In genomic region chr10:93249901-93250300, GRCm38 (mm10) we compare ENCODE assay signal across 17 mouse cellular contexts.
A peak's percentile ranks its signal among the peaks of the same experiment; 100 is the strongest.
DNase-seq lines count a peak whose midpoint lies in the region; ATAC-seq and TF ChIP-seq lines count a peak whose summit lies in the region.
"Had no signal": no experiment of that assay in that cellular context is flagged by ENCODE, and none has a peak within 500 bp of the region (broad histone marks: within the 10 kb centered on the region; RNA-seq: fewer than 3 reads in every experiment).

No protein-coding gene starts in this region.

- no peak for ATAC-seq in heart, embryonic 13.5 days (ENCODE audit: extremely low read depth, insufficient number of reproducible peaks, low FRiP score, low TSS enrichment)
- no peak for ATAC-seq in intestine, embryonic 14.5 days (replicated peaks; ENCODE audit: low FRiP score, low TSS enrichment, low read depth)
- ATAC-seq in intestine, embryonic 15.5 days, result no peak
- no peak for ATAC-seq in stomach, postnatal 0 days (ENCODE audit: low FRiP score, low TSS enrichment)
- ATAC-seq: forebrain, postnatal 0 days had no signal

- TF ChIP-seq EP300 in stomach, postnatal 0 days (optimal IDR thresholded peaks at IDR 0.05), result no peak

- H3K9ac ChIP-seq in heart, embryonic 13.5 days, result no peak overlapping the region; the same call in 1 of the 2 replicates
- no peak overlapping the region for H3K9ac ChIP-seq in intestine, embryonic 14.5 days (ENCODE audit: low read length)
- no peak overlapping the region for H3K9ac ChIP-seq in intestine, embryonic 15.5 days
- H3K9ac ChIP-seq in stomach, postnatal 0 days (ENCODE audit: low read length), result no peak overlapping the region
- H3K9ac ChIP-seq: forebrain, postnatal 0 days; midbrain, embryonic 12.5 days had no signal

- intact Hi-C loops in heart, postnatal 10 days (cut with DNase I), result no loop called here

- H3K4me2 ChIP-seq in heart, embryonic 13.5 days, result no peak overlapping the region
- H3K4me2 ChIP-seq in intestine, embryonic 14.5 days (ENCODE audit: low read length), result no peak overlapping the region
- no peak overlapping the region for H3K4me2 ChIP-seq in intestine, embryonic 15.5 days (replicated peaks)
- H3K4me2 ChIP-seq in stomach, postnatal 0 days (replicated peaks; ENCODE audit: low read depth), result no peak overlapping the region
- H3K4me2 ChIP-seq: midbrain, embryonic 12.5 days had no signal

- peak overlapping the region; percentile 84 for H3K27ac ChIP-seq in heart, embryonic 13.5 days (replicated peaks)
- H3K27ac ChIP-seq in intestine, embryonic 14.5 days (ENCODE audit: low read depth), result no peak overlapping the region
- no peak overlapping the region for H3K27ac ChIP-seq in intestine, embryonic 15.5 days
- H3K27ac ChIP-seq in stomach, postnatal 0 days (replicated peaks), result peak overlapping the region; percentile 84
- H3K27ac ChIP-seq: midbrain, embryonic 12.5 days had no signal

- no peak for DNase-seq in heart, postnatal 10 days
- DNase-seq in intestine, embryonic 14.5 days (ENCODE audit: low spot score), result peak; percentile 51
- peak; percentile 8 for DNase-seq in right cerebral cortex, postnatal 25 days
- no peak for DNase-seq in right cerebral cortex, postnatal 4 days
- DNase-seq in stomach, postnatal 0 days (ENCODE audit: low spot score), result no peak
- DNase-seq in retina, postnatal 1 day, result no peak
- DNase-seq: B cell, adult 2 months; cerebellum, postnatal 10 days; embryo, embryonic 11 days; forebrain, postnatal 0 days; lung, adult 18-20 months; lung, postnatal 36 days had no signal

- no peak for TF ChIP-seq CTCF in stomach, postnatal 0 days (IDR thresholded peaks at IDR 0.05; ENCODE audit: low read depth)

- no peaks in the 10 kb centered on the region for H3K27me3 ChIP-seq in heart, embryonic 13.5 days (replicated peaks)
- no peaks in the 10 kb centered on the region for H3K27me3 ChIP-seq in intestine, embryonic 14.5 days (replicated peaks; ENCODE audit: control insufficient read depth, insufficient read depth, low read length)
- H3K27me3 ChIP-seq in intestine, embryonic 15.5 days (replicated peaks), result no peaks in the 10 kb centered on the region
- H3K27me3 ChIP-seq in stomach, postnatal 0 days (ENCODE audit: control insufficient read depth, insufficient read depth, low read length), result no peaks in the 10 kb centered on the region
- H3K27me3 ChIP-seq: midbrain, embryonic 12.5 days; Patski had no signal

- H3K9me3 ChIP-seq in heart, embryonic 13.5 days, result no peaks in the 10 kb centered on the region
- H3K9me3 ChIP-seq in intestine, embryonic 14.5 days (ENCODE audit: control insufficient read depth, low read length), result no peaks in the 10 kb centered on the region
- no peaks in the 10 kb centered on the region for H3K9me3 ChIP-seq in intestine, embryonic 15.5 days
- H3K9me3 ChIP-seq in stomach, postnatal 0 days (ENCODE audit: control insufficient read depth, low read length), result no peaks in the 10 kb centered on the region
- H3K9me3 ChIP-seq: midbrain, embryonic 12.5 days had no signal

- no peak overlapping the region for H3K4me3 ChIP-seq in heart, embryonic 13.5 days
- H3K4me3 ChIP-seq in intestine, embryonic 14.5 days (ENCODE audit: low read depth, low read length), result no peak overlapping the region
- H3K4me3 ChIP-seq in intestine, embryonic 15.5 days (replicated peaks), result no peak overlapping the region
- H3K4me3 ChIP-seq in stomach, postnatal 0 days (ENCODE audit: low read depth, low read length), result no peak overlapping the region
- H3K4me3 ChIP-seq: erythroblast, embryonic 14.5 days; midbrain, embryonic 12.5 days had no signal

- peaks cover 69% of the 10 kb centered on the region for H3K36me3 ChIP-seq in heart, embryonic 13.5 days
- H3K36me3 ChIP-seq in intestine, embryonic 14.5 days (ENCODE audit: control insufficient read depth, insufficient read depth, low read length), result peaks cover 40% of the 10 kb centered on the region; the same call in 1 of the 2 replicates
- peaks cover 7% of the 10 kb centered on the region; the same call in 1 of the 2 replicates for H3K36me3 ChIP-seq in intestine, embryonic 15.5 days
- peaks cover 4% of the 10 kb centered on the region for H3K36me3 ChIP-seq in stomach, postnatal 0 days (ENCODE audit: control insufficient read depth, insufficient read depth, low read length)

- WGBS in heart, embryonic 13.5 days, result 79% methylated on average over 7 of the region's 7 CpGs
- WGBS in intestine, embryonic 14.5 days, result 77% methylated on average over 7 of the region's 7 CpGs
- 76% methylated on average over 7 of the region's 7 CpGs for WGBS in intestine, embryonic 15.5 days
- 65% methylated on average over 7 of the region's 7 CpGs for WGBS in stomach, postnatal 0 days

- H3K4me1 ChIP-seq in heart, embryonic 13.5 days, result peaks cover 39% of the 10 kb centered on the region
- H3K4me1 ChIP-seq in intestine, embryonic 14.5 days (replicated peaks; ENCODE audit: control insufficient read depth, insufficient read depth, low read length), result peaks cover 20% of the 10 kb centered on the region
- peaks cover 15% of the 10 kb centered on the region for H3K4me1 ChIP-seq in intestine, embryonic 15.5 days (replicated peaks)
- peaks cover 4% of the 10 kb centered on the region for H3K4me1 ChIP-seq in stomach, postnatal 0 days (replicated peaks; ENCODE audit: control insufficient read depth, insufficient read depth)

Comparison
In these comparisons a context has a peak if more than half of its experiments do, and no peak if none do; other contexts are left out.
1. DNase-seq: peak in intestine, embryonic 14.5 days (single experiment) and right cerebral cortex, postnatal 25 days (single experiment); none in heart, postnatal 10 days (0 of 2), right cerebral cortex, postnatal 4 days (single experiment), stomach, postnatal 0 days (single experiment) and retina, postnatal 1 day (single experiment).
2. H3K27ac ChIP-seq: peak in heart, embryonic 13.5 days (single experiment) and stomach, postnatal 0 days (single experiment); none in intestine, embryonic 14.5 days (single experiment) and intestine, embryonic 15.5 days (single experiment).